Mouse (Mus musculus) midbrain, embryonic 15.5 days (tissue): ENCODE results near the gene Peg10. TPM values are rescaled to one million over a fixed set of nuclear protein-coding genes. Genes with fewer than 3 reads are reported as not detected.

Experiments used
- ATAC-seq: fragments of 200-750 bp; cut with Nextera tagmentation; replicated peaks from 2 replicates; pipeline ENCODE4 v1.8.0; 2017; ENCODE audit warnings: moderate TSS enrichment
- H3K27ac ChIP-seq: fragments of 300-500 bp; sonication (generic); 2 replicates; pipeline ENCODE4 v1.5.1; 2015; ENCODE audit warnings: mild to moderate bottlenecking, inconsistent platforms
- H3K27me3 ChIP-seq: fragments of 300-500 bp; sonication (generic); replicated peaks from 2 replicates; pipeline ENCODE4 v1.6.1; 2015; ENCODE audit warnings: inconsistent platforms
- H3K36me3 ChIP-seq: fragments of 300-500 bp; sonication (generic); replicated peaks from 2 replicates; pipeline ENCODE4 v1.6.1; 2015; ENCODE audit warnings: inconsistent platforms
- H3K4me1 ChIP-seq: fragments of 300-500 bp; sonication (generic); 2 replicates; pipeline ENCODE4 v1.6.1; 2015; ENCODE audit warnings: inconsistent platforms
- H3K4me2 ChIP-seq: fragments of 300-500 bp; sonication (generic); 2 replicates; pipeline ENCODE4 v1.6.1; 2015; ENCODE audit warnings: inconsistent platforms, mild to moderate bottlenecking, moderate library complexity
- H3K4me3 ChIP-seq: fragments of 300-500 bp; sonication (generic); 2 replicates; pipeline ENCODE4 v1.5.1; 2015; ENCODE audit warnings: mild to moderate bottlenecking, inconsistent platforms
- H3K9ac ChIP-seq: fragments of 300-500 bp; sonication (generic); 2 replicates; pipeline ENCODE4 v1.6.1; 2015; ENCODE audit warnings: mild to moderate bottlenecking, inconsistent platforms
- H3K9me3 ChIP-seq: fragments of 300-500 bp; sonication (generic); 2 replicates; pipeline ENCODE4 v1.6.1; 2016; ENCODE audit warnings: inconsistent platforms
- WGBS: fragments of 180-500 bp; shearing (Covaris S2); methylation state at CpG from one replicate; pipeline ENCODE4 v1.1.7; 2015; ENCODE audit warnings: mixed read lengths; 5-methylcytosine and 5-hydroxymethylcytosine counted together
- polyA plus RNA-seq: library from polyadenylated mRNA; unstranded; fragments of >200 nt; fragmentation: Nextera tagmentation; extraction: Ambion mirVana; gene quantifications from 2 replicates; pipeline ENCODE4 v1.2.1, GENCODE M21; 2015

The Peg10 gene
- 7.9 and 8.5 TPM in 2 replicates for polyA plus RNA-seq

GRCm38 (mm10) chr6:4746696-4747439, at the start of gene Peg10, which contains the start of gene Sgce:
Gene Peg10 (plus strand): TSS chr6:4747306.
Gene Sgce (minus strand): TSS chr6:4747207.
- Histone ChIP-seq H3K9ac (peak within 1 kb of the TSS; percentile 72), H3K4me2 (peak within 1 kb of the TSS; percentile 80), H3K36me3 (no peaks in the 10 kb centered on the region), H3K9me3 (no peaks in the 10 kb centered on the region), H3K27ac (peak within 1 kb of the TSS; percentile 87), H3K4me1 (peaks cover 5% of the 10 kb centered on the region; the same call in 1 of the 2 replicates), H3K4me3 (peak within 1 kb of the TSS; percentile 52), H3K27me3 (no peaks in the 10 kb centered on the region)
- peak; percentile 71 for ATAC-seq
- WGBS = 47% methylated on average over 38 of the region's 38 CpGs

GRCm38 (mm10) chr6:4701641-4702040, 45.5 kb upstream of the Peg10 start:
- no peak for ATAC-seq
- no peak overlapping the region for H3K9ac ChIP-seq
- no peaks in the 10 kb centered on the region for H3K4me1 ChIP-seq
- H3K36me3 ChIP-seq = no peaks in the 10 kb centered on the region
- no peaks in the 10 kb centered on the region for H3K27me3 ChIP-seq
- H3K4me3 ChIP-seq = no peak overlapping the region
- WGBS = 90% methylated on average over 8 of the region's 8 CpGs
- H3K9me3 ChIP-seq = no peaks in the 10 kb centered on the region
- no peak overlapping the region for H3K4me2 ChIP-seq
- H3K27ac ChIP-seq = no peak overlapping the region

GRCm38 (mm10) chr6:4703908-4704307, 43.2 kb upstream of the Peg10 start:
- Histone ChIP-seq H3K4me1 (no peaks in the 10 kb centered on the region), H3K4me3 (no peak overlapping the region), H3K9me3 (no peaks in the 10 kb centered on the region), H3K4me2 (no peak overlapping the region), H3K9ac (no peak overlapping the region), H3K27ac (no peak overlapping the region), H3K36me3 (no peaks in the 10 kb centered on the region), H3K27me3 (no peaks in the 10 kb centered on the region)
- ATAC-seq = no peak
- WGBS = 69% methylated on average over 7 of the region's 7 CpGs

GRCm38 (mm10) chr6:4706415-4706814, 40.7 kb upstream of the Peg10 start:
- Histone ChIP-seq H3K36me3 (no peaks in the 10 kb centered on the region), H3K9ac (no peak overlapping the region), H3K4me2 (no peak overlapping the region), H3K27me3 (no peaks in the 10 kb centered on the region), H3K4me3 (no peak overlapping the region), H3K4me1 (no peaks in the 10 kb centered on the region), H3K9me3 (no peaks in the 10 kb centered on the region), H3K27ac (no peak overlapping the region)
- no peak for ATAC-seq
- 85% methylated on average over 5 of the region's 5 CpGs for WGBS

GRCm38 (mm10) chr6:4708971-4709370, 38.1 kb upstream of the Peg10 start:
- Histone ChIP-seq H3K4me3 (no peak overlapping the region), H3K9ac (no peak overlapping the region), H3K27me3 (no peaks in the 10 kb centered on the region), H3K4me1 (no peaks in the 10 kb centered on the region), H3K27ac (no peak overlapping the region), H3K9me3 (no peaks in the 10 kb centered on the region), H3K36me3 (no peaks in the 10 kb centered on the region), H3K4me2 (no peak overlapping the region)
- no peak for ATAC-seq
- WGBS = 100% methylated on average over 1 of the region's 1 CpGs

GRCm38 (mm10) chr6:4716171-4716570, 30.9 kb upstream of the Peg10 start:
- WGBS = 98% methylated on average over 2 of the region's 2 CpGs
- peak; percentile 55 for ATAC-seq
- H3K4me1 ChIP-seq = no peaks in the 10 kb centered on the region
- H3K9ac ChIP-seq = no peak overlapping the region
- no peaks in the 10 kb centered on the region for H3K36me3 ChIP-seq
- no peaks in the 10 kb centered on the region for H3K9me3 ChIP-seq
- no peaks in the 10 kb centered on the region for H3K27me3 ChIP-seq
- no peak overlapping the region for H3K4me2 ChIP-seq
- H3K4me3 ChIP-seq = no peak overlapping the region
- no peak overlapping the region for H3K27ac ChIP-seq

- 87% methylated on average over 2 of the region's 2 CpGs for WGBS
- no peak overlapping the region for H3K27ac ChIP-seq
- ATAC-seq = no peak
Observed at GRCm38 (mm10) chr6:4717344-4717743, 29.8 kb upstream of the Peg10 start.

GRCm38 (mm10) chr6:4722142-4722541, 25.0 kb upstream of the Peg10 start:
- no peak overlapping the region for H3K4me2 ChIP-seq
- WGBS = 10% methylated on average over 6 of the region's 6 CpGs
- peak; percentile 77 for ATAC-seq

More at GRCm38 (mm10) chr6:4717344-4717743, 29.8 kb upstream of the Peg10 start:
- Histone ChIP-seq H3K9me3 (no peaks in the 10 kb centered on the region), H3K9ac (no peak overlapping the region), H3K27me3 (no peaks in the 10 kb centered on the region), H3K4me3 (no peak overlapping the region), H3K4me1 (peaks cover 4% of the 10 kb centered on the region), H3K36me3 (no peaks in the 10 kb centered on the region), H3K4me2 (no peak overlapping the region)

GRCm38 (mm10) chr6:4722739-4723138, 24.4 kb upstream of the Peg10 start:
- Histone ChIP-seq H3K4me3 (no peak overlapping the region), H3K36me3 (no peaks in the 10 kb centered on the region), H3K27ac (no peak overlapping the region), H3K9ac (no peak overlapping the region), H3K9me3 (no peaks in the 10 kb centered on the region), H3K4me2 (no peak overlapping the region), H3K4me1 (peaks cover 13% of the 10 kb centered on the region), H3K27me3 (no peaks in the 10 kb centered on the region)
- 72% methylated on average over 13 of the region's 13 CpGs for WGBS
- peak; percentile 55; the same call in 1 of the 2 replicates for ATAC-seq

More at GRCm38 (mm10) chr6:4722142-4722541, 25.0 kb upstream of the Peg10 start:
- Histone ChIP-seq H3K4me3 (no peak overlapping the region), H3K27me3 (no peaks in the 10 kb centered on the region), H3K9me3 (no peaks in the 10 kb centered on the region), H3K36me3 (no peaks in the 10 kb centered on the region), H3K27ac (no peak overlapping the region), H3K4me1 (peaks cover 13% of the 10 kb centered on the region), H3K9ac (no peak overlapping the region)

- no peak for ATAC-seq
- Histone ChIP-seq H3K27me3 (no peaks in the 10 kb centered on the region), H3K27ac (no peak overlapping the region), H3K9me3 (no peaks in the 10 kb centered on the region), H3K4me1 (peaks cover 13% of the 10 kb centered on the region), H3K4me3 (no peak overlapping the region), H3K9ac (no peak overlapping the region), H3K36me3 (no peaks in the 10 kb centered on the region), H3K4me2 (no peak overlapping the region)
- WGBS = 48% methylated on average over 15 of the region's 15 CpGs
Observed at GRCm38 (mm10) chr6:4723998-4724757, 22.9 kb upstream of the Peg10 start.

- H3K4me2 ChIP-seq = no peak overlapping the region
- no peak overlapping the region for H3K9ac ChIP-seq
- no peak overlapping the region for H3K4me3 ChIP-seq
- WGBS = 96% methylated on average over 2 of the region's 2 CpGs
- no peaks in the 10 kb centered on the region for H3K27me3 ChIP-seq
- no peaks in the 10 kb centered on the region for H3K9me3 ChIP-seq
- H3K27ac ChIP-seq = no peak overlapping the region
- no peak for ATAC-seq
- H3K4me1 ChIP-seq = peaks cover 3% of the 10 kb centered on the region; the same call in 1 of the 2 replicates
- no peaks in the 10 kb centered on the region for H3K36me3 ChIP-seq
Observed at GRCm38 (mm10) chr6:4728305-4728704, 18.8 kb upstream of the Peg10 start.

GRCm38 (mm10) chr6:4731675-4732074, 15.4 kb upstream of the Peg10 start:
- H3K4me1 ChIP-seq = no peaks in the 10 kb centered on the region
- no peaks in the 10 kb centered on the region for H3K9me3 ChIP-seq
- H3K4me2 ChIP-seq = no peak overlapping the region
- 65% methylated on average over 8 of the region's 8 CpGs for WGBS
- H3K27me3 ChIP-seq = no peaks in the 10 kb centered on the region
- no peak overlapping the region for H3K27ac ChIP-seq
- no peaks in the 10 kb centered on the region for H3K36me3 ChIP-seq
- no peak overlapping the region for H3K4me3 ChIP-seq
- H3K9ac ChIP-seq = no peak overlapping the region
- no peak for ATAC-seq
